Mouse (Mus musculus) midbrain, embryonic 15.5 days (tissue): Measurements from ENCODE around the gene Zfp27. TPM values are rescaled to one million over a fixed set of nuclear protein-coding genes. Genes with fewer than 3 reads are reported as not detected.
"Not testable (repeated sequence)": the region's sequence is repeated elsewhere in the genome, so short reads cannot be mapped to it uniquely, and the experiment has no call there.

Experiments
- ATAC-seq: fragments of 200-750 bp; cut with Nextera tagmentation; replicated peaks from 2 replicates; pipeline ENCODE4 v1.8.0; 2017; ENCODE audit warnings: moderate TSS enrichment
- H3K27ac ChIP-seq: fragments of 300-500 bp; sonication (generic); 2 replicates; pipeline ENCODE4 v1.5.1; 2015; ENCODE audit warnings: mild to moderate bottlenecking, inconsistent platforms
- H3K27me3 ChIP-seq: fragments of 300-500 bp; sonication (generic); replicated peaks from 2 replicates; pipeline ENCODE4 v1.6.1; 2015; ENCODE audit warnings: inconsistent platforms
- H3K36me3 ChIP-seq: fragments of 300-500 bp; sonication (generic); replicated peaks from 2 replicates; pipeline ENCODE4 v1.6.1; 2015; ENCODE audit warnings: inconsistent platforms
- H3K4me1 ChIP-seq: fragments of 300-500 bp; sonication (generic); 2 replicates; pipeline ENCODE4 v1.6.1; 2015; ENCODE audit warnings: inconsistent platforms
- H3K4me2 ChIP-seq: fragments of 300-500 bp; sonication (generic); 2 replicates; pipeline ENCODE4 v1.6.1; 2015; ENCODE audit warnings: inconsistent platforms, mild to moderate bottlenecking, moderate library complexity
- H3K4me3 ChIP-seq: fragments of 300-500 bp; sonication (generic); 2 replicates; pipeline ENCODE4 v1.5.1; 2015; ENCODE audit warnings: mild to moderate bottlenecking, inconsistent platforms
- H3K9ac ChIP-seq: fragments of 300-500 bp; sonication (generic); 2 replicates; pipeline ENCODE4 v1.6.1; 2015; ENCODE audit warnings: mild to moderate bottlenecking, inconsistent platforms
- H3K9me3 ChIP-seq: fragments of 300-500 bp; sonication (generic); 2 replicates; pipeline ENCODE4 v1.6.1; 2016; ENCODE audit warnings: inconsistent platforms
- WGBS: fragments of 180-500 bp; shearing (Covaris S2); methylation state at CpG from one replicate; pipeline ENCODE4 v1.1.7; 2015; ENCODE audit warnings: mixed read lengths; 5-methylcytosine and 5-hydroxymethylcytosine counted together
- microRNA-seq: library from miRNA; unstranded; fragments of <30 nt; microRNA quantifications from one replicate; pipeline ENCODE4, GENCODE M21; 2016
- polyA plus RNA-seq: library from polyadenylated mRNA; unstranded; fragments of >200 nt; fragmentation: Nextera tagmentation; extraction: Ambion mirVana; gene quantifications from 2 replicates; pipeline ENCODE4 v1.2.1, GENCODE M21; 2015

The Zfp27 gene
- polyA plus RNA-seq, 1 experiment from 2014 or later = 16.0 TPM

DNA sequence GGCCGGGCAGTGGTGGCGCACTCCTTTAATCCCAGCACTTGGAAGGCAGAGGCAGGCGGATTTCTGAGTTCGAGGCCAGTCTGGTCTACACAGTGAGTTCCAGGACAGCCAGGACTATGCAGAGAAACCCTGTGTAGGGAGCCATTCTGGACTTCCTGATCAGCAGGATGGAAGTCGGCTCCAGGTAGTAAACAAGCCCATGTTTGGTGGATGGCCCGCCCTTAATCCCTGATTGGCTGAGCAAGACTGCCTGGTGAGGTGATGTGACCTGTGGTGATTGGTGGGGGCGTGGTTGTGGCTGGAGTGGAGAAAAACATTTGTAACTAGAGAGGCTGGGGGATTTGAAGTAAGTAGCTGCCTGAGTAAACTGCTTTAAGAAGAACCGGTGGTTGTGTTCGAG is 28.8 kb downstream of the Zfp27 start:
- not testable (repeated sequence) for H3K4me2 ChIP-seq, ATAC-seq, H3K4me3 ChIP-seq, H3K27me3 ChIP-seq, H3K9ac ChIP-seq, H3K27ac ChIP-seq, H3K4me1 ChIP-seq
- 95% methylated on average over 9 of the region's 9 CpGs for WGBS
- H3K9me3 ChIP-seq = peaks cover 19% of the 10 kb centered on the region
- H3K36me3 ChIP-seq = peaks cover 40% of the 10 kb centered on the region

DNA sequence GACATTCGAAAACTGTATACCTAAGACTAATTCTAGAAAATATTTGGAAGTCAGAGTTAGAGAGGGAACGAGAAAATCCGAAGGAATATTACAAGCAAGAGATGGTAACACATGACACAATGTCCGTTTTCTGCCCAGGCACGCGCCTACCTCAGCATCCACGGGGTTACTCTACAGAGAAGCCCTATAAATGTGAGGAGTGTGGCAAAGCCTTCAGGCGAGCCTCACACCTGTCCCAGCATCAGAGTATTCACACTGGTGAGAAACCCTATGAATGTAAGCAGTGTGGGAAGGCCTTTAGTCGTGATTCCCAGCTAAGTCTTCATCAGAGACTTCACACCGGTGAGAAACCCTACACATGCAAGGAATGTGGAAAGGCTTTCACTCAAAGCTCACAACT is 32.1 kb downstream of the Zfp27 start:
- Histone ChIP-seq H3K9me3 (peaks cover 19% of the 10 kb centered on the region), H3K4me1 (no peaks in the 10 kb centered on the region), H3K36me3 (peaks cover 40% of the 10 kb centered on the region)

DNA sequence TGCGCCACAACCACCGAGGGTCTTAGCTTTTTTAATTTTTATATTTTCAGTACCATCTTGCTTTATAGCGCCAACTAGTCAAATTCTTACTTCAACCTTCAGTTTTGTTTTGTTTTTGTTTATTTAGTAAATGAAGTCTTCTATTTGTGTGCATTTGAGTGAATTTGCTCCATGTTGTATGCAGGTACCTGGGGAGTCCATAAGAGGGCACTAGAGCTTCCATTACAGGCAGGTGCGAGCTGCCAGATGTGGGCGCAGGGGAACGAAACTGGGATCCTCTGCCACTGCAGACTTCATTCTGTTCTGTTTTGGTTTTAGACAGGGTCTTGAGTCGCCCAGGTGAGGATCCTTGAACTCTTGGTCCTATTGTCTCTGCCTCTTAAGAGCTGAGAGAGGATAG is 44.7 kb downstream of the Zfp27 start:
- peaks cover 14% of the 10 kb centered on the region for H3K4me1 ChIP-seq
- H3K27ac ChIP-seq = no peak overlapping the region
- H3K9ac ChIP-seq = no peak overlapping the region
- ATAC-seq = no peak
- 90% methylated on average over 7 of the region's 7 CpGs for WGBS
- H3K4me3 ChIP-seq = no peak overlapping the region
- no peaks in the 10 kb centered on the region for H3K27me3 ChIP-seq
- no peak overlapping the region for H3K4me2 ChIP-seq
- no peaks in the 10 kb centered on the region for H3K36me3 ChIP-seq
- H3K9me3 ChIP-seq = no peaks in the 10 kb centered on the region; the same call in 1 of the 2 replicates

More for the DNA sequence above, 32.1 kb downstream of the Zfp27 start:
- H3K4me2 ChIP-seq = no peak overlapping the region
- WGBS = 93% methylated on average over 10 of the region's 10 CpGs
- no peak overlapping the region for H3K9ac ChIP-seq
- no peak overlapping the region for H3K27ac ChIP-seq
- H3K4me3 ChIP-seq = no peak overlapping the region
- no peak for ATAC-seq
- no peaks in the 10 kb centered on the region for H3K27me3 ChIP-seq

DNA sequence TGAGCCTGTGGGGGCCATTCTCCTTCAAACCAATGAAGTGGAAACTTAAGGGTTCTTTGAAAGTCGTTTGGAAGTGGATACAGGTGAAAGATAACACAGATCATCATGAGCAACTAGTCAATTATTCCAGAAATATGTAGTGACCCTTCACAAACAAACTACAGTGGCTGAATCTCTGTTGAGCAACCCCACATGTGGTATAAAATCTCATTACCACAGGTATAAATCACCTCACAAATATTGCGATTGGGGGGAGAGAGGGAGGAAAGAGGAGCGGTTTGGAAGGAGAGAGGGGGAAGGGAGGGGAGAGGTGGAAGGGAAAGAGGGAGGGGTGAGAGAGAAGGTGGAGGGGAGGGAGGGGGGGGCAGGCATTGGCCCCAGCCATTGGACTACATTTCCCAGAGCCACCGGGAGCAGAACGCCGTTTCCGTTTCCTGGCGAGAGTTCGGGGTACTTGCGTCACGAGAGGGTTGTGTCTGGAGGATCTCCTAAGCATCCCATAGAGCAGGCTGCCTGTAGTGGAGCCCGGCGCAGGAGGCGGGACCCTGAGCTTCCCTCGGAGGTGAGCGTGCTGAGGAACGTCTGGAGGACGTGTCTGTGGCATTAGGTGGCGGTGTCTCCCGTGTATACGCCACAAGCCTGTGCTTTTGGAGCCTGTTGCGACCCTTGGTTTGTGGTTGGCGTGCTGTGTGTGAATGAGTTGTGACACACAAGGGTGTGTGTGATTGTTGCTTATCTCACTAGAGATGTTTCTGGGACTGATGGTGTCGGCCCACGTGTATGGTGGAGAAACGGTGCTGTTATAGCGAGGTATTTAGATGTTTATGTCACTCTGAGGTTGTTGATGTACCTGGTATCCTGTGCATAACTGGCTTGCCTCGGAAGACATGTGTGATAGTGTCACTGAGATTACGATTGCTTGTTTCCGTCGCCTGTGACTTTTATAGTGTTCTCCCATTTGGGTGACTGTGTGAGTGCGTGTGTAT is 46.5 kb downstream of the Zfp27 start, which contains the start of gene Zfp420:
Gene Zfp420, plus strand, starts transcription at position 448 of the 986 bp plus-strand sequence.
- peak within 1 kb of the TSS; percentile 72 for H3K27ac ChIP-seq
- peak; percentile 97 for ATAC-seq
- peak within 1 kb of the TSS; percentile 61 for H3K4me2 ChIP-seq
- peaks cover 14% of the 10 kb centered on the region for H3K4me1 ChIP-seq
- H3K4me3 ChIP-seq = peak within 1 kb of the TSS; percentile 58
- 6% methylated on average over 32 of the region's 32 CpGs for WGBS
- H3K9me3 ChIP-seq = no peaks in the 10 kb centered on the region; the same call in 1 of the 2 replicates
- H3K36me3 ChIP-seq = no peaks in the 10 kb centered on the region
- no peaks in the 10 kb centered on the region for H3K27me3 ChIP-seq
- peak within 1 kb of the TSS; percentile 60 for H3K9ac ChIP-seq

DNA sequence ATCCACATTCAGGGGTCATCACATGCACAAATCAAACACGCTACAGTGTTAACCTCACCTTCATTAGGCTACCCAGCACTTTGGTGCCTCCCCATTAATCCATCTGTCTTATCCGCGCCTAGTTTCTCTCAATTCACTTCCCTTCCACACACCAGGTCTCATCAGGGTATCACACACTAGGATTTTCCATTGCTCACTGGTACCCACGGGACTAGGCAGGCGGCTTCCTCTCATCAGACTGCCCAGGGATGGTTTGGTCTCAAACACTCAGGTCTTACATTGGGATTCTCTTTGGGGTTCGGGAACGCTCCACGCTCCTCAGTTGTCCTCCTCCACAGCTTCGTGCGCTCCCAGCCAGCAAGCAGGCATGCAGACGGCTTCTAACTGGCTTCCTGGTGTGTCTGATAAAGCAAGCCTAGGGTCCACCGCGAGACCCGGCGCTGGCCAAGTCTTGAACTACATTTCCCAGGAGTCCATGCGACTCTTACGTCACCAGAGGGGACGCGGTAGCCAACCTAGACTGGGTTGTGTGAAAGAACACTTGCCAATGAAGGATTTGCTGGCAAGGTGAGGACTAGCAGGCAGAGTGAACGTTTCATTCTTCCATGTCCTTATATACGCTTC is 53.0 kb downstream of the Zfp27 start, which contains the start of gene Zfp940:
Gene Zfp940, minus strand, starts transcription at position 451 of the 624 bp plus-strand sequence.
- Histone ChIP-seq H3K4me1 (peaks cover 7% of the 10 kb centered on the region), H3K4me2 (peak within 1 kb of the TSS; percentile 74), H3K36me3 (peaks cover 9% of the 10 kb centered on the region; the same call in 1 of the 2 replicates), H3K4me3 (peak within 1 kb of the TSS; percentile 65), H3K9me3 (no peaks in the 10 kb centered on the region; the same call in 1 of the 2 replicates), H3K27ac (peak within 1 kb of the TSS; percentile 74), H3K9ac (peak within 1 kb of the TSS; percentile 76), H3K27me3 (no peaks in the 10 kb centered on the region)
- ATAC-seq = peak; percentile 99
- 1% methylated on average over 21 of the region's 21 CpGs for WGBS

DNA sequence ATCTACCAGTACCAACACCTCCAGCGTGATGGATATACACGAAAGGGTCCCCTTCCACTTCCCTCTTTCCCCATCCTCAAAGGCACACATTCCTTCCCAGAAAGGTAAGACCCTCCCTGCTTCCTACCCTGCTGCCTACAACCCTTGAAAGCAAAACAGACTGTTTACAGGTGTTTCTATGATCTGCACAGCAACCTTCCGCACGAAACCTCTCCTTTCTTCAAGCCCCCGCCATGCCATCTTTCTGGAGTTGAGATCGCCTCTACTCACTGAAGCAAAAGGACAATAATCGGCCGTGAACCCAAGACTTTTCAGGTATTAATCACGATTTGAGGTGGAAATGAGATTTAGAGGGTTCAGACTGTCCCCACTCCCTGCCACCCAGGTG is 53.5 kb downstream of the Zfp27 start:
- ATAC-seq = no peak; the same call in none of the 2 replicates
- peak overlapping the region; percentile 74; the same call in 1 of the 2 replicates for H3K27ac ChIP-seq
- no peaks in the 10 kb centered on the region for H3K27me3 ChIP-seq
- H3K9me3 ChIP-seq = no peaks in the 10 kb centered on the region
- peak overlapping the region; percentile 65 for H3K4me3 ChIP-seq
- WGBS = 56% methylated on average over 9 of the region's 9 CpGs
- H3K4me2 ChIP-seq = peak overlapping the region; percentile 74
- H3K4me1 ChIP-seq = peaks cover 7% of the 10 kb centered on the region
- H3K36me3 ChIP-seq = peaks cover 9% of the 10 kb centered on the region; the same call in 1 of the 2 replicates
- peak overlapping the region; percentile 76 for H3K9ac ChIP-seq

DNA sequence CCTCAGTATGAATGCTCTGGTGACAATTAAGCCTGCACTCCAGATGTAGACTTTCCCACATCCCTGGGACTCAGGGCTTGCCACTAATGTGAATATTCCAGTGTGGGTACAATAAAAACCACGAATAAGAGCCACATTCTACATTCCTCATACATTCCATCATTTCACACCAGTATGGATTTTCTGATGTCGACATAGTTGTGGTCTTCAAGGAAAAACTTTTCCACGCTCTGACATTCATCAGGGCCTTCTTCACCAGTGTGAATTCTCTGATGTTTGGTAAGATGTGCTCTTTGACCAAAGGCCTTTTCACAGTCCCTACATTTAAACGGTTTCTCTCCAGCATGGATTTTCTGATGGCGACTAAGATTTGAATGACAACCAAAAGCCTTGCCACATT is 61.8 kb downstream of the Zfp27 start:
- Histone ChIP-seq H3K9ac (no peak overlapping the region), H3K36me3 (peaks cover 37% of the 10 kb centered on the region), H3K4me3 (no peak overlapping the region), H3K4me2 (no peak overlapping the region), H3K9me3 (no peaks in the 10 kb centered on the region), H3K27me3 (no peaks in the 10 kb centered on the region), H3K4me1 (no peaks in the 10 kb centered on the region), H3K27ac (no peak overlapping the region)
- no peak for ATAC-seq
- 91% methylated on average over 5 of the region's 5 CpGs for WGBS

Small RNA genes within 50 kb of the gene (microRNA-seq; reads per million reads assigned to microRNA genes)
- not detected for gene Mir7668

Other genes starting within 250 kb of the Zfp27 start
- gene Catsperg2, start 179.5 kb downstream of the Zfp27 start, polyA plus RNA-seq = 0.79 and 1.0 TPM in 2 replicates
- 16.7 and 18.3 TPM in 2 replicates for gene Zfp84, start 138.0 kb downstream of the Zfp27 start, polyA plus RNA-seq
- gene Zfp30, start 122.6 kb downstream of the Zfp27 start, polyA plus RNA-seq = 15.4 TPM in 2 replicates
- gene Zfp790, start 90.5 kb downstream of the Zfp27 start, polyA plus RNA-seq = 29.2 and 30.1 TPM in 2 replicates
- 15.3 and 16.1 TPM in 2 replicates for gene Zfp940, start 52.9 kb downstream of the Zfp27 start, polyA plus RNA-seq
- gene Zfp420, start 46.6 kb downstream of the Zfp27 start, polyA plus RNA-seq = 22.4 and 24.4 TPM in 2 replicates
- gene Zfp383, start 1.7 kb upstream of the Zfp27 start, polyA plus RNA-seq = 7.2 and 7.7 TPM in 2 replicates
- gene Zfp74, start 47.5 kb upstream of the Zfp27 start, polyA plus RNA-seq = 23.4 and 24.2 TPM in 2 replicates
- 6.0 and 7.0 TPM in 2 replicates for gene Zfp568, start 77.4 kb upstream of the Zfp27 start, polyA plus RNA-seq
- 12.0 and 13.7 TPM in 2 replicates for gene Zfp14, start 144.8 kb upstream of the Zfp27 start, polyA plus RNA-seq
- gene Zfp82, start 166.3 kb upstream of the Zfp27 start, polyA plus RNA-seq = 12.9 and 13.4 TPM in 2 replicates
- 3.6 and 3.9 TPM in 2 replicates for gene Gm26920, start 183.8 kb upstream of the Zfp27 start, polyA plus RNA-seq
- gene Zfp566, start 184.0 kb upstream of the Zfp27 start, polyA plus RNA-seq = 18.9 and 19.8 TPM in 2 replicates
- 81.9 and 83.5 TPM in 2 replicates for gene Zfp260, start 188.2 kb upstream of the Zfp27 start, polyA plus RNA-seq
- 23.4 and 24.9 TPM in 2 replicates for gene Zfp382, start 215.4 kb upstream of the Zfp27 start, polyA plus RNA-seq